Mouse (Mus musculus): ENCODE results near the gene Gm20388. TPM values are rescaled to one million over a fixed set of nuclear protein-coding genes. Genes with fewer than 3 reads are reported as not detected.

Gm20388 gene
- polyA plus RNA-seq, 1 experiment from 2014 or later = not detected

DNA sequence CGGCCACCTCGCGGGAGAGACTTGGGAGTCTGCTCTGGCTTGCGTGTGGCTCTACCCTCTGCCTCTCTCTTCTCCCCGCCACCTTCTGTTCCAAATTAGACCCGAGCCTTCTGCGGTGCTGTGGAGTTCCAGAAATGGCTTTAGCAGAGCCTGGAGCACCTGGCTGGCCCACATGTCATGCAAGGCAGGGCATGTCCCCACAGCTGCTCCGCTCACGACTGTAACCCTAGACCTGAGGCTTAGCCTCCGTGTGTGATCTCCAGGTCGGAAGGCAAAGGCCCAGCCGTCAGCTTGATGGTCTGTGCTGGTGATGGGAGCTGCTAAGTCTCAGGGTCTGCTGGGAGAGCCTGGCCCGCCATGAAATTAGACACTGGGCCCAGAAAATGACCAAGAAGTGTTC, 348.6 kb downstream of the Gm20388 start:
- Histone ChIP-seq H3K36me3 (ENCODE audit: control insufficient read depth, insufficient read depth) (no peaks in the 10 kb centered on the region), H3K4me1 (replicated peaks; ENCODE audit: control insufficient read depth, insufficient read depth, low read length) (peaks cover 4% of the 10 kb centered on the region; the same call in 1 of the 2 replicates), H3K9me3 (ENCODE audit: control insufficient read depth) (no peaks in the 10 kb centered on the region), H3K27ac (ENCODE audit: low read depth, low read length) (no peak overlapping the region), H3K9ac (ENCODE audit: low read depth, low read length) (no peak overlapping the region), H3K4me2 (replicated peaks; ENCODE audit: low read depth) (no peak overlapping the region), H3K4me3 (ENCODE audit: low read depth, low read length) (no peak overlapping the region), H3K27me3 (replicated peaks; ENCODE audit: control insufficient read depth, insufficient read depth, low read length) (no peaks in the 10 kb centered on the region)
- no peak for ATAC-seq
- 90% methylated on average over 13 of the region's 13 CpGs for WGBS
- no peak for TF ChIP-seq CTCF (IDR thresholded peaks at IDR 0.05; ENCODE audit: low read depth)

- H3K36me3 ChIP-seq (ENCODE audit: control insufficient read depth, insufficient read depth) = no peaks in the 10 kb centered on the region
- ATAC-seq = no peak
- no peak for TF ChIP-seq CTCF (IDR thresholded peaks at IDR 0.05; ENCODE audit: low read depth)
- no peak overlapping the region for H3K4me3 ChIP-seq (ENCODE audit: low read depth, low read length)
- WGBS = 79% methylated on average over 5 of the region's 5 CpGs
- no peak overlapping the region for H3K4me2 ChIP-seq (replicated peaks; ENCODE audit: low read depth)
- H3K9me3 ChIP-seq (ENCODE audit: control insufficient read depth) = no peaks in the 10 kb centered on the region
- no peaks in the 10 kb centered on the region for H3K27me3 ChIP-seq (replicated peaks; ENCODE audit: control insufficient read depth, insufficient read depth, low read length)
- H3K4me1 ChIP-seq (replicated peaks; ENCODE audit: control insufficient read depth, insufficient read depth, low read length) = peaks cover 7% of the 10 kb centered on the region; the same call in 1 of the 2 replicates
- no peak overlapping the region for H3K27ac ChIP-seq (ENCODE audit: low read depth, low read length)
- no peak overlapping the region for H3K9ac ChIP-seq (ENCODE audit: low read depth, low read length)
Observed at GRCm38 (mm10) chr8:120260677-120261076, 350.0 kb downstream of the Gm20388 start.

- no peak for ATAC-seq
- 42% methylated on average over 21 of the region's 21 CpGs for WGBS
- H3K4me1 ChIP-seq (replicated peaks; ENCODE audit: control insufficient read depth, insufficient read depth, low read length) = peaks cover 7% of the 10 kb centered on the region; the same call in 1 of the 2 replicates
Observed at GRCm38 (mm10) chr8:120261338-120262120, 350.9 kb downstream of the Gm20388 start.

DNA sequence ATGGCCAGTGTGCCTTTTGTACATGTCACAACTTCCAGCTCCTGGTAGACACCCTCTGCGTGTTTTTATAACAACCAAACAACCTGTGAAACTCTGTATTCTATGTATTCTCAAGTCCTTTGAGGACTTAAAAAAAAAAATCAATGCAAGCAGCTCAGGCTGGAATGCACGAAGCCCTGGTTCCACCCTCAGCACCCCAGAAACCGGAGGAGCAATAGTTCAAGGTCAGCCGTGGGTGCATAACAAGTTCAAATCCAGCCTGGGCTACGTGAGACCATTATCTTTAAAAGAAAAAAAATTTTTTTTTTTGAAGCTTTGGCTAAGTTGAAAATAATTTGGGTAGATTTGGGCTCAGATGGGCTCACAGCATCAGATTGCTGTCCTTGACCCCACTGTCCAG, 353.2 kb downstream of the Gm20388 start:
- Histone ChIP-seq H3K36me3 (ENCODE audit: control insufficient read depth, insufficient read depth) (no peaks in the 10 kb centered on the region), H3K4me1 (replicated peaks; ENCODE audit: control insufficient read depth, insufficient read depth, low read length) (0 out of 2 replicates have a peak, but pooled peaks cover 3% of the 10 kb centered on the region), H3K9me3 (ENCODE audit: control insufficient read depth) (no peaks in the 10 kb centered on the region), H3K4me3 (ENCODE audit: low read depth, low read length) (no peak overlapping the region), H3K4me2 (replicated peaks; ENCODE audit: low read depth) (no peak overlapping the region), H3K27ac (ENCODE audit: low read depth, low read length) (no peak overlapping the region), H3K9ac (ENCODE audit: low read depth, low read length) (no peak overlapping the region), H3K27me3 (replicated peaks; ENCODE audit: control insufficient read depth, insufficient read depth, low read length) (no peaks in the 10 kb centered on the region)
- WGBS = 80% methylated on average over 5 of the region's 5 CpGs
- no peak for TF ChIP-seq CTCF (IDR thresholded peaks at IDR 0.05; ENCODE audit: low read depth)
- no peak for ATAC-seq

More at GRCm38 (mm10) chr8:120261338-120262120, 350.9 kb downstream of the Gm20388 start:
- Histone ChIP-seq H3K4me2 (replicated peaks; ENCODE audit: low read depth) (peak overlapping the region; percentile 17; the same call in 1 of the 2 replicates), H3K27ac (ENCODE audit: low read depth, low read length) (no peak overlapping the region; the same call in 1 of the 2 replicates), H3K9ac (ENCODE audit: low read depth, low read length) (no peak overlapping the region), H3K27me3 (replicated peaks; ENCODE audit: control insufficient read depth, insufficient read depth, low read length) (no peaks in the 10 kb centered on the region), H3K4me3 (ENCODE audit: low read depth, low read length) (no peak overlapping the region), H3K36me3 (ENCODE audit: control insufficient read depth, insufficient read depth) (no peaks in the 10 kb centered on the region), H3K9me3 (ENCODE audit: control insufficient read depth) (no peaks in the 10 kb centered on the region)
- TF ChIP-seq CTCF (IDR thresholded peaks at IDR 0.05; ENCODE audit: low read depth) = no peak

- 0 out of 2 replicates have a peak, but pooled peaks cover 3% of the 10 kb centered on the region for H3K4me1 ChIP-seq (replicated peaks; ENCODE audit: control insufficient read depth, insufficient read depth, low read length)
- no peaks in the 10 kb centered on the region for H3K36me3 ChIP-seq (ENCODE audit: control insufficient read depth, insufficient read depth)
- no peak overlapping the region for H3K9ac ChIP-seq (ENCODE audit: low read depth, low read length)
- H3K27me3 ChIP-seq (replicated peaks; ENCODE audit: control insufficient read depth, insufficient read depth, low read length) = no peaks in the 10 kb centered on the region
- peak overlapping the region; percentile 47 for H3K4me2 ChIP-seq (replicated peaks; ENCODE audit: low read depth)
- no peak for TF ChIP-seq CTCF (IDR thresholded peaks at IDR 0.05; ENCODE audit: low read depth)
- no peak overlapping the region for H3K4me3 ChIP-seq (ENCODE audit: low read depth, low read length)
- no peak for ATAC-seq
- H3K9me3 ChIP-seq (ENCODE audit: control insufficient read depth) = no peaks in the 10 kb centered on the region
- 41% methylated on average over 13 of the region's 13 CpGs for WGBS
- no peak overlapping the region for H3K27ac ChIP-seq (ENCODE audit: low read depth, low read length)
Observed at GRCm38 (mm10) chr8:120264388-120264943, 353.8 kb downstream of the Gm20388 start.

DNA sequence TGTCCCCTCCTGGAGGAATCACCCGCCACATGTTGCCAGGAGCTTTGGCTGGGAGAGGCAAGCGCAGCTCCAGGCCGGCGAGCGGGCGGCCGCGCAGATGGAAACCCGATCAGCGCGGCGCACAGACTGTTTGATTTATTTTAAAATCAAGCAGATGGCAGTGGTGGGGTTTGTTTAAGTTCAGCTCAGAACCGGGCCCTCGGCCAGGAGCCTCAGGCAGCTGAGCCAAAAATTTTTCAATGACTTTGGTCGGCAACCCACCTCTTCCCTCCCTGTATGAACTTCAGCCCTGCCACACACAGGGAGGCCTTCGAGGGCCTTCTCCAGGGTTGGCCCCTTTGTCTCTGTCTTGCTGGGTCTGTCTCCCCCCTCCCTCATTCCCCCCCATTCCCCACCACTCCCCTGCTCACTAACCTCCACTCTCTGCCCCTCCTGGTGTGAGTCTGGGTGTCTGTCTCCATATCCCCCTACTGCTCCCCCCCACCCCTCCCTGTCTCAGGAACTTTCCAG, 354.4 kb downstream of the Gm20388 start:
- H3K36me3 ChIP-seq (ENCODE audit: control insufficient read depth, insufficient read depth) = no peaks in the 10 kb centered on the region
- 12% methylated on average over 16 of the region's 16 CpGs for WGBS
- H3K9ac ChIP-seq (ENCODE audit: low read depth, low read length) = no peak overlapping the region
- 0 out of 2 replicates have a peak, but pooled peaks cover 3% of the 10 kb centered on the region for H3K4me1 ChIP-seq (replicated peaks; ENCODE audit: control insufficient read depth, insufficient read depth, low read length)
- H3K4me2 ChIP-seq (replicated peaks; ENCODE audit: low read depth) = peak overlapping the region; percentile 47
- no peaks in the 10 kb centered on the region for H3K9me3 ChIP-seq (ENCODE audit: control insufficient read depth)
- H3K4me3 ChIP-seq (ENCODE audit: low read depth, low read length) = no peak overlapping the region
- no peak for TF ChIP-seq CTCF (IDR thresholded peaks at IDR 0.05; ENCODE audit: low read depth)
- ATAC-seq = peak; percentile 29; the same call in 1 of the 2 replicates
- H3K27me3 ChIP-seq (replicated peaks; ENCODE audit: control insufficient read depth, insufficient read depth, low read length) = no peaks in the 10 kb centered on the region
- H3K27ac ChIP-seq (ENCODE audit: low read depth, low read length) = no peak overlapping the region; the same call in 1 of the 2 replicates
